Comparison of ENCODE assay signal across 27 mouse cellular contexts in genomic region chr16:70929651-70930050, GRCm38 (mm10).
"Had no signal": no experiment of that assay in that cellular context is flagged by ENCODE, and none has a peak within 500 bp of the region (broad histone marks: within the 10 kb centered on the region; RNA-seq: fewer than 3 reads in every experiment).

No protein-coding gene starts in this region.

- H3K4me1 ChIP-seq: embryonic facial prominence, embryonic 12.5 days; embryonic facial prominence, embryonic 13.5 days; embryonic facial prominence, embryonic 15.5 days; forebrain, embryonic 10.5 days; forebrain, embryonic 12.5 days; forebrain, embryonic 13.5 days; forebrain, embryonic 15.5 days; heart, embryonic 10.5 days had no signal

- DNase-seq: cerebellum, adult 9-10 months; cerebellum, adult 9-11 months; cerebellum, postnatal 10 days; cerebellum, postnatal 14 days; cerebellum, postnatal 25 days; cerebellum, postnatal 36 days; embryo, embryonic 11 days; forebrain, postnatal 0 days; gastrocnemius, adult 2 months; gastrocnemius, postnatal 10 days; gastrocnemius, postnatal 14 days; gastrocnemius, postnatal 25 days; gastrocnemius, postnatal 36 days; heart, adult 11 months; heart, adult 18-20 months; heart, adult 2 months had no signal

- H3K27ac ChIP-seq: embryonic facial prominence, embryonic 12.5 days; embryonic facial prominence, embryonic 13.5 days; embryonic facial prominence, embryonic 15.5 days; forebrain, embryonic 10.5 days; forebrain, embryonic 12.5 days; forebrain, embryonic 13.5 days; forebrain, embryonic 15.5 days; gastrocnemius, adult 2 months; heart, adult 2 months; heart, embryonic 10.5 days had no signal

- H3K27me3 ChIP-seq: embryonic facial prominence, embryonic 12.5 days; embryonic facial prominence, embryonic 13.5 days; embryonic facial prominence, embryonic 15.5 days; forebrain, embryonic 12.5 days; forebrain, embryonic 13.5 days; forebrain, embryonic 15.5 days had no signal

- H3K4me2 ChIP-seq: embryonic facial prominence, embryonic 12.5 days; embryonic facial prominence, embryonic 13.5 days; embryonic facial prominence, embryonic 15.5 days; forebrain, embryonic 12.5 days; forebrain, embryonic 13.5 days; forebrain, embryonic 15.5 days had no signal

- H3K9ac ChIP-seq: embryonic facial prominence, embryonic 12.5 days; embryonic facial prominence, embryonic 13.5 days; embryonic facial prominence, embryonic 15.5 days; forebrain, embryonic 12.5 days; forebrain, embryonic 13.5 days; forebrain, embryonic 15.5 days; forebrain, postnatal 0 days had no signal

- H3K9me3 ChIP-seq: embryonic facial prominence, embryonic 12.5 days; embryonic facial prominence, embryonic 13.5 days; embryonic facial prominence, embryonic 15.5 days; forebrain, embryonic 10.5 days; forebrain, embryonic 12.5 days; forebrain, embryonic 13.5 days; forebrain, embryonic 15.5 days; heart, embryonic 10.5 days had no signal

- H3K4me3 ChIP-seq: embryonic facial prominence, embryonic 12.5 days; embryonic facial prominence, embryonic 13.5 days; embryonic facial prominence, embryonic 15.5 days; erythroblast, embryonic 14.5 days; forebrain, embryonic 10.5 days; forebrain, embryonic 12.5 days; forebrain, embryonic 13.5 days; forebrain, embryonic 15.5 days; gastrocnemius, adult 2 months; heart, adult 2 months; heart, embryonic 10.5 days had no signal

- H3K36me3 ChIP-seq: embryonic facial prominence, embryonic 12.5 days; embryonic facial prominence, embryonic 13.5 days; embryonic facial prominence, embryonic 15.5 days; forebrain, embryonic 10.5 days; forebrain, embryonic 12.5 days; forebrain, embryonic 15.5 days; heart, embryonic 10.5 days had no signal

- ATAC-seq: forebrain, embryonic 13.5 days; forebrain, embryonic 14.5 days; forebrain, embryonic 15.5 days; forebrain, embryonic 16.5 days; forebrain, postnatal 0 days had no signal
